Mouse (Mus musculus) megakaryocyte, embryonic 14.5 days (primary cell): ENCODE data around the gene Pccb.

Experiments used
- FLI1 ChIP-seq: IDR thresholded peaks from 2 replicates; pipeline ENCODE4 v1.6.1; 2012; ENCODE audit warnings: low read length, inconsistent platforms, mixed read lengths
- GATA1 ChIP-seq: IDR thresholded peaks from 3 replicates; pipeline ENCODE4 v1.6.1; 2012; ENCODE audit warnings: mixed read lengths, low read length, inconsistent platforms, borderline replicate concordance

DNA sequence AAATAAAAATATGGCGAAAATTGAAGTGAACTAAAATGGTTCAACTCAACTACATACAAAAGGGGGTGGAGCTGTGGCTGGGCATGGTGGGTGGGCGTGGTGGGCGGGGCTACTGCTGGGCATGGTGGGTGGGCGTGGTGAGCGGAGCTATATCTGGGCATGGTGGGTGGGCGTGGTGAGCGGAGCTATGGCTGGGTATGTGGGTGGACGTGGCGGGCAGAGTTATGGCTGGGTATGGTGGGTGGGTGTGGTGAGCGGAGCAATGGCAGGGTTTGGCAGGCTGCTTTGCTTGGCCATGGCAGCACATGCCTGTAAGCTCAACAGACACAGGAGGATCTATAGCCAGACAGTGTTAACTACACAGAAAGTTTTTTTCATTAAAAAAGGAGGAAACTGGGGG, 15.9 kb downstream of the Pccb start:
- TF ChIP-seq GATA1 (no peak), FLI1 (no peak)
